Mouse (Mus musculus): ENCODE measurements around the gene Tgtp1.
"Not testable (repeated sequence)": the region's sequence is repeated elsewhere in the genome, so short reads cannot be mapped to it uniquely, and the experiment has no call there.

DNA sequence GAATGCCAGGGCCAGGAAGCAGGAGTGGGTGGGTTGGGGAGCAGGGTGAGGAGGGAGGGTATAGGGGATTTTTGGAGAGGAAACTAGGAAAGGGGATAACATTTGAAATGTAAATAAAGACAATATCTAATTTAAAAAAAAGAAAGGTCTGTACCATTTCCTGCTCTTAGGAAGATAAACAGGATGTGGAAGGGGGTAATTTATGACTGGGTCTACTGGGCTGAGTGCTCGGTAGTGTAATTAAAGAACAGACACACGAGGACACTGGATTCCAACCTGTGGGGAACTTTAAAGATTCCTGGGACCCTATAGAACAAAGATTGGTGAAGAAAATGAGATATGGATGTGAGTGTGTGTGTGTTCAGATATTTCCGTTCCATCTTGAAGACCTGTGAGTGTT, 11.1 kb downstream of the Tgtp1 start:
- not testable (repeated sequence) for TF ChIP-seq CTCF (IDR thresholded peaks at IDR 0.05; ENCODE audit: borderline replicate concordance, insufficient read depth, low read length); POLR2A (IDR thresholded peaks at IDR 0.05; ENCODE audit: low read depth, low read length)
